Mouse (Mus musculus) brain, embryonic 14.5 days (tissue): ENCODE measurements around the gene Pcnp.

Experiments
- CTCF ChIP-seq: fragments of 200-500 bp; IDR thresholded peaks from 2 replicates; pipeline ENCODE4 v1.5.1; 2012; ENCODE audit warnings: inconsistent platforms, mild to moderate bottlenecking, moderate library complexity, borderline replicate concordance; ENCODE audit not compliant: insufficient read depth, insufficient read length; ENCODE audit errors: extremely low read depth
- POLR2A ChIP-seq: fragments of 200-500 bp; IDR thresholded peaks from 2 replicates; pipeline ENCODE4 v1.6.1; 2012; ENCODE audit warnings: mild to moderate bottlenecking, inconsistent platforms, borderline replicate concordance; ENCODE audit not compliant: poor library complexity, insufficient read depth, insufficient read length, severe bottlenecking; ENCODE audit errors: extremely low read depth

DNA sequence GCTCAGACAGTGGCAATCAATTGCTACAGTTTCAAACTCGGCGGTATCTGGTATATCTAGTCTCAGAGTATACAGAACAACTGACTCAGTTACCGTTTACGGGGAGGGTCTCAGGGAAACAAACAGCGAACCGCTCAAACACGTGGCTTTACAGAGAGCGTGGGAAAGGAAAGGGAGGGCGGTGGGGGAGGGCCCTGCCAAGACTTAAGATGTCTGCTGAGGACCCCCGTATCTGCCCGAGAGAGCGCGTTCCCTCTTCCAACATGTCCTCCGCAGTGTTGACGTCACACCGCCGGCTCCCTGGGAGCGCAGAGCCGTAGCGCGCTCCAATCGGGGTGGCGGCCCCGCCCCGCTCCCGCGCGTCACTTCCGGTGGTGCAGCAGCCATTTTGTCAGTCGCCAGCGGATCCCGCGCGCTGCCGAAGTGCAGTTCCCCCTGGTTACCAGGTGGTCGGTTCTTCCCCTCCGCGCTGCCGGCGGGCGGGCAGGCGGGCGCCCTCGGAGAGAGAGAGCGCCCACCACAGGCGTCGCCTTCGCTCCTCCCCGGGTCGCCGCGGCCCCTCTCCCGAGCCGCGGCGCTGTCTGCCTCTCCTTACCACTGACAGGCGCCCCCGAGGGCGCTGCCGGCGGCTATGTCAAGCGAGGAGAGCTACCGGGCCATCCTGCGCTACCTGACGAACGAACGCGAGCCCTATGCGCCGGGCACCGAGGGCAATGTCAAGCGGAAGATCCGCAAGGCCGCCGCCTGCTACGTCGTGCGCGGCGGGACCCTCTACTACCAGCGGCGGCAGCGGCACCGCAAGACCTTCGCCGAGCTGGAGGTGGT, 55.9 kb downstream of the Pcnp start, which contains the start of gene Zbtb11:
- TF ChIP-seq CTCF, result no peak
- TF ChIP-seq POLR2A, result peak; percentile 77; the same call in 1 of the 2 replicates
